Mouse (Mus musculus): ENCODE results near the gene Polm.

GRCm38 (mm10) chr11:5802005-5802404 lies 35.8 kb downstream of the Polm start:
- TF ChIP-seq CTCF (IDR thresholded peaks at IDR 0.05; ENCODE audit: low read depth, low read length), result no peak
- TF ChIP-seq POLR2A (IDR thresholded peaks at IDR 0.05; ENCODE audit: extremely low read depth, insufficient read depth, low read length), result no peak

Data from liver, adult 2 months (tissue).